Mouse (Mus musculus) CH12.LX (cell line): Measurements from ENCODE around the gene Tgfa. TPM values are rescaled to one million over a fixed set of nuclear protein-coding genes. Genes with fewer than 3 reads are reported as not detected.

Experiments
- DNase-seq: peaks from one replicate; pipeline ENCODE4 v3.0.0-alpha.2; 2013; ENCODE audit errors: extremely low read depth
- H3K27ac ChIP-seq: 2 replicates; pipeline ENCODE4 v1.5.1; 2012; ENCODE audit warnings: low read depth, mild to moderate bottlenecking, control low read depth, moderate library complexity; ENCODE audit not compliant: insufficient read depth
- H3K27me3 ChIP-seq: replicated peaks from 2 replicates; pipeline ENCODE3; 2012; ENCODE audit warnings: inconsistent platforms
- H3K36me3 ChIP-seq, 2 experiments: replicated peaks in 1 of 2; 2 replicates each; pipeline versions ENCODE3 to v1.6.1; 2012; ENCODE audit warnings: inconsistent platforms in 1 of 2, low read length in 1 of 2, mild to moderate bottlenecking in 1 of 2, mixed read lengths in 1 of 2, moderate library complexity in 1 of 2; ENCODE audit not compliant: control insufficient read depth in 1 of 2, insufficient read depth in 1 of 2
- H3K4me1 ChIP-seq, 2 experiments: 2 replicates each; pipeline ENCODE4 v1.6.1; 2012; ENCODE audit warnings: inconsistent platforms in 1 of 2, moderate library complexity in 1 of 2; ENCODE audit not compliant: insufficient read depth in 2 of 2, control insufficient read depth in 1 of 2
- H3K4me2 ChIP-seq: 2 replicates; pipeline ENCODE4 v1.6.1; 2012; ENCODE audit warnings: low read depth, mild to moderate bottlenecking, control low read depth; ENCODE audit not compliant: poor library complexity, insufficient read depth, severe bottlenecking
- H3K4me3 ChIP-seq, 3 experiments: fragments of 150-350 bp in 1 of 3; sonication (generic) in 1 of 3; replicated peaks in 1 of 3; 2 replicates each; pipeline versions ENCODE3 to v1.5.1; 2011 to 2012; ENCODE audit warnings: low read depth in 2 of 3, low read length in 2 of 3, mild to moderate bottlenecking in 2 of 3, moderate library complexity in 2 of 3, control low read depth in 1 of 3, improper control_type of control experiment in 1 of 3, inconsistent platforms in 1 of 3, mixed read lengths in 1 of 3; ENCODE audit not compliant: poor library complexity in 1 of 3
- H3K79me2 ChIP-seq: replicated peaks from 2 replicates; pipeline ENCODE4 v1.6.1; 2012; ENCODE audit warnings: mild to moderate bottlenecking, moderate library complexity; ENCODE audit not compliant: control insufficient read depth, poor library complexity, insufficient read depth, severe bottlenecking; ENCODE audit errors: extremely low read depth
- H3K9ac ChIP-seq: 2 replicates; pipeline ENCODE4 v1.6.1; 2012; ENCODE audit warnings: low read depth, mild to moderate bottlenecking, control low read depth, moderate library complexity; ENCODE audit not compliant: insufficient read depth
- H3K9me3 ChIP-seq: replicated peaks from 2 replicates; pipeline ENCODE3; 2012; ENCODE audit warnings: low read length, inconsistent platforms, mixed read lengths
- BHLHE40 ChIP-seq: IDR thresholded peaks from 2 replicates; pipeline ENCODE4 v1.6.1; 2011; ENCODE audit warnings: mild to moderate bottlenecking, low read depth, low read length, improper control_type of control experiment
- CHD2 ChIP-seq: IDR thresholded peaks from 2 replicates; pipeline ENCODE4 v1.6.1; 2011; ENCODE audit warnings: low read length, improper control_type of control experiment
- CTCF ChIP-seq, 2 experiments: IDR thresholded peaks in 1 of 2; conservative IDR thresholded peaks in 1 of 2; 2 replicates each; pipeline ENCODE4 v1.5.1; 2011 to 2012; ENCODE audit warnings: low read depth in 2 of 2, low read length in 2 of 2, improper control_type of control experiment in 1 of 2, inconsistent platforms in 1 of 2, mild to moderate bottlenecking in 1 of 2, moderate library complexity in 1 of 2
- E2F4 ChIP-seq: IDR thresholded peaks from 2 replicates; pipeline ENCODE4 v1.6.1; 2011; ENCODE audit warnings: low read depth, low read length, improper control_type of control experiment; ENCODE audit not compliant: insufficient replicate concordance
- HCFC1 ChIP-seq: IDR thresholded peaks from 2 replicates; pipeline ENCODE4 v1.6.1; 2012; ENCODE audit warnings: low read depth, mild to moderate bottlenecking, inconsistent platforms, low read length, improper control_type of control experiment
- IRF4 ChIP-seq: IDR thresholded peaks from 2 replicates; pipeline ENCODE4 v1.6.1; 2014; ENCODE audit warnings: low read depth, mild to moderate bottlenecking, inconsistent platforms, low read length, improper control_type of control experiment
- JUND ChIP-seq: conservative IDR thresholded peaks from 2 replicates; pipeline ENCODE4 v1.6.1; 2011; ENCODE audit warnings: low read depth, low read length, improper control_type of control experiment
- KAT2A ChIP-seq: IDR thresholded peaks from 2 replicates; pipeline ENCODE4 v1.6.1; 2012; ENCODE audit warnings: low read length, improper control_type of control experiment, inconsistent platforms; ENCODE audit not compliant: insufficient replicate concordance
- MAFK ChIP-seq: IDR thresholded peaks from 2 replicates; pipeline ENCODE4 v1.6.1; 2011; ENCODE audit warnings: low read length, improper control_type of control experiment; ENCODE audit not compliant: insufficient replicate concordance
- MAX ChIP-seq: IDR thresholded peaks from 2 replicates; pipeline ENCODE4 v1.6.1; 2011; ENCODE audit warnings: low read length, improper control_type of control experiment
- MAZ ChIP-seq: IDR thresholded peaks from 2 replicates; pipeline ENCODE4 v1.6.1; 2012; ENCODE audit warnings: low read depth, mild to moderate bottlenecking, inconsistent platforms, low read length, improper control_type of control experiment, moderate library complexity
- MEF2A ChIP-seq: IDR thresholded peaks from 2 replicates; pipeline ENCODE4 v1.6.1; 2014; ENCODE audit warnings: low read depth, mild to moderate bottlenecking, inconsistent platforms, low read length, improper control_type of control experiment, borderline replicate concordance
- MXI1 ChIP-seq: IDR thresholded peaks from 2 replicates; pipeline ENCODE4 v1.6.1; 2011; ENCODE audit warnings: mild to moderate bottlenecking, low read depth, low read length, improper control_type of control experiment
- NELFE ChIP-seq: IDR thresholded peaks from 2 replicates; pipeline ENCODE4 v1.6.1; 2011; ENCODE audit warnings: low read depth, low read length, improper control_type of control experiment
- POLR2A ChIP-seq: IDR thresholded peaks from 2 replicates; pipeline ENCODE4 v1.6.1; 2011; ENCODE audit warnings: low read depth, mild to moderate bottlenecking, improper control_type of control experiment, low read length
- RCOR1 ChIP-seq: conservative IDR thresholded peaks from 2 replicates; pipeline ENCODE4 v1.6.1; 2012; ENCODE audit warnings: low read depth, mild to moderate bottlenecking, inconsistent platforms, low read length, improper control_type of control experiment
- SIN3A ChIP-seq: IDR thresholded peaks from 2 replicates; pipeline ENCODE4 v1.6.1; 2012; ENCODE audit warnings: low read length, improper control_type of control experiment, inconsistent platforms
- SMC3 ChIP-seq: IDR thresholded peaks from 2 replicates; pipeline ENCODE4 v1.6.1; 2011; ENCODE audit warnings: low read depth, low read length, improper control_type of control experiment
- TCF12 ChIP-seq: IDR thresholded peaks from 2 replicates; pipeline ENCODE4 v1.6.1; 2014; ENCODE audit warnings: low read depth, mild to moderate bottlenecking, inconsistent platforms, low read length, improper control_type of control experiment
- UBTF ChIP-seq: IDR thresholded peaks from 2 replicates; pipeline ENCODE4 v1.6.1; 2012; ENCODE audit warnings: low read depth, mild to moderate bottlenecking, inconsistent platforms, low read length, improper control_type of control experiment, moderate library complexity
- USF1 ChIP-seq: IDR thresholded peaks from 2 replicates; pipeline ENCODE4 v1.6.1; 2014; ENCODE audit warnings: low read depth, mild to moderate bottlenecking, inconsistent platforms, low read length, improper control_type of control experiment
- ZMIZ1 ChIP-seq: IDR thresholded peaks from 2 replicates; pipeline ENCODE4 v1.6.1; 2012; ENCODE audit warnings: low read depth, mild to moderate bottlenecking, inconsistent platforms, low read length, improper control_type of control experiment
- ZNF384 ChIP-seq: IDR thresholded peaks from 2 replicates; pipeline ENCODE4 v1.6.1; 2012; ENCODE audit warnings: low read depth, low read length, improper control_type of control experiment, inconsistent platforms
- dilution Hi-C: fragments of 300-500 bp; cut with MboI; formaldehyde crosslinking; loops from 2 replicates; pipeline ENCODE4 v1.14.3; 2020; ENCODE audit warnings: low sequenced_read_pairs; ENCODE audit not compliant: extremely low pct_unique_long_range_greater_than_20kb, extremely low pct_ligation_motif_present
- in situ Hi-C: fragments of 300-500 bp; cut with MboI; formaldehyde crosslinking; loops from 3 replicates; pipeline ENCODE4 v1.14.3; 2019; ENCODE audit warnings: low sequenced_read_pairs, low pct_ligation_motif_present, low pct_unique_long_range_greater_than_20kb, mixed read lengths
- polyA plus RNA-seq: library from polyadenylated mRNA; unstranded; fragments of >175 nt; gene quantifications from 2 replicates; pipeline ENCODE4 v1.2.1, GENCODE M21; 2012; ENCODE audit warnings: low read depth; ENCODE audit not compliant: insufficient read length
- total RNA-seq, 2 experiments: library from RNA; depleted of rRNA; stranded (reverse); fragments of 300-350 nt in 1 of 2; fragments of >200 nt in 1 of 2; gene quantifications; 2 replicates each; pipeline ENCODE4 v1.2.3; 2012 to 2014

Tgfa gene
- total and polyA plus RNA-seq, 3 experiments, result not detected

- Histone ChIP-seq H3K9me3 (no peaks in the 10 kb centered on the region), H3K4me2 (no peak overlapping the region), H3K27ac (no peak overlapping the region), H3K4me1 (no peaks in the 10 kb centered on the region), H3K4me3 (no peak overlapping the region), H3K36me3 (no peaks in the 10 kb centered on the region), H3K27me3 (peaks cover 82% of the 10 kb centered on the region), H3K79me2 (no peaks in the 10 kb centered on the region), H3K9ac (no peak overlapping the region)
- dilution Hi-C loops, result no loop called here
- no peak for TF ChIP-seq IRF4
- no peak for TF ChIP-seq BHLHE40
- TF ChIP-seq MXI1, result no peak
- TF ChIP-seq TCF12, result no peak
- TF ChIP-seq NELFE, result no peak
- no peak for TF ChIP-seq SMC3
- TF ChIP-seq HCFC1, result no peak
- no peak for TF ChIP-seq JUND
- no peak for TF ChIP-seq MAZ
- TF ChIP-seq ZNF384, result no peak
- no peak for TF ChIP-seq KAT2A
- no peak for TF ChIP-seq CHD2
- no peak for TF ChIP-seq MAX
- in situ Hi-C loops, result no loop called here
- DNase-seq, result no peak
Measured at GRCm38 (mm10) chr6:86281573-86282210, 86.7 kb downstream of the Tgfa start.

GRCm38 (mm10) chr6:86293301-86293700, 98.3 kb downstream of the Tgfa start:
- dilution Hi-C loops, result no loop called here
- TF ChIP-seq CTCF (conservative IDR thresholded peaks at IDR 0.05 in 1 of 2, IDR thresholded peaks at IDR 0.05 in 1 of 2; ENCODE audit: low read depth in 2 of 2, low read length in 2 of 2) (no peak), HCFC1 (no peak), USF1 (no peak), E2F4 (no peak), BHLHE40 (no peak), ZMIZ1 (no peak), UBTF (no peak), POLR2A (no peak), MXI1 (no peak), MAX (no peak), MEF2A (no peak), RCOR1 (no peak), SIN3A (no peak), CHD2 (no peak), MAFK (no peak), ZNF384 (no peak)
- TF ChIP-seq, all 38 proteins: peak for 0
- H3K79me2 ChIP-seq, result no peaks in the 10 kb centered on the region
- no peak overlapping the region for H3K27ac ChIP-seq
- H3K4me1 ChIP-seq, result no peaks in the 10 kb centered on the region
- peaks cover 5% of the 10 kb centered on the region for H3K9me3 ChIP-seq
- no peak overlapping the region for H3K4me2 ChIP-seq
- no peak overlapping the region for H3K9ac ChIP-seq
- no peak for DNase-seq
- peaks cover 28% of the 10 kb centered on the region for H3K27me3 ChIP-seq
- no peaks in the 10 kb centered on the region for H3K36me3 ChIP-seq
- in situ Hi-C loops, result no loop called here
- H3K4me3 ChIP-seq, result no peak overlapping the region
